Mouse (Mus musculus) ES-CJ7 (cell line): ENCODE data around the gene Sugt1.

Experiments
- DNase-seq: peaks from one replicate; pipeline ENCODE4 v3.0.0; 2011; ENCODE audit warnings: low read depth, low spot score

Gene Sugt1

DNA sequence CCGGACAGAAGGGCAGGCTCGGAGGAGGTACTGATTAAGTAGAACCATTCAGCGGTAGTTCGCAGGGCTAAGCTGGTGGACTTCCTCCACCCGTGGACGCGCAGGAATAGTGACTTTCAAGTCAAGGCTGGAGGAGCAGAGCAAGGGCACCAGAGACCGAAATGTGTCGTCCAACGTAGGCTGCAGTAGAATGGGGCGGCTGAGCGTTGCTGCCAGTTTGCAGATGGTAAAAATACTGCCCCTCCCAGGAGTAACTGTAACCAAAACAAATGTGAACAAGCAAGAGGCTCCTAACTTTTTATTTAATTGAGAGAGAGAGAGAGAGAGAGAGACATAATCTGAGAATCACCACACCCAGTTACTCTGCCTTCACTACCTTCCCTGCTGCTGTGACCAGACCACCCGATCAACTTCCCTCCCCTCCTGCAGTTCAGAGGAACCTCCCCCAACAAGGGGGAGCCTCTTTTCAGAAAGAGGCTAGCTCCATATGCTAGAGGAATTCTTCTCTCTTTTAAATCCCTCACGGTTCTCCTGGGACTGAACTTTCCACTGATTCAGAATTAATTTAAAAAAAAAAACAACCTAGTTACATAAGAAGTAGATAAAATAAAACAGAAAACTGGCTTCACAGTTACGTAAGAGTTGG lies 89.7 kb downstream of the Sugt1 start:
- DNase-seq: no peak

DNA sequence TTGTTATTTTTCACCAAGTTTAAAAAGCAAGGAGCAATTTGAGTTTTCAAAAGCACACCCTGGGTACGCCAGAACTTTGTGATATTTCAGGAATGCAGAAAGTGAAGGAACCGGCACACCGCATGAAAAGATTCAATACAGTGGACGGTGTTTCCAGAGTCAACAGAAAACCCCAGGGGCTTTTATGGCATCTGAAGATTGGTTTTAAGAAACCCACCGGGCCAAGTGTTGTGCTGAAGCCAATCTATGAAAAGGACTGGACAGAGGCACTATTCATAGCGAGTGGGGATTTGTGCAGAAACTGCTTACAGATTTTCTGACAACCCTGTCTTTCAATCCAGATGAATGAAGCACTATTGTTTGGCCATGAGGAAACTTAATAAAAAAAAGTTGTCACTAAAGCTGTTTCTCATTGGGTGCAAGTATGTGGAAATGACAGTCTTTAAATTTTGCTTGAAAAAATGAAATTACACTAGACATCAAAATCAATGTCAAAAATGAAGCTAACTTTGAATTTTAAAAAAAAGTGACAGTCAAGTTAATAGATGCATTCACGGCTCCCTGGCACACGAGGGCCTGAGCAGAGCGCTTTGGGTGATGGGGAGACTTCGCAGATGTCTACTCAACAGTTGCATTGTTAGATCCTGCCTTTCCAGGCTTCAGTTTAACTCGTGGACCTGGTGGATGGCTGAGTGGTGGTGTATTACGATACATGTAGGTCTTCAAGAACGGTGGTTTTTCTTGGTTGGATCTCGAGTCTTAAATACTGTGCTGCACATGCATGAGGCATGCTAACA lies 90.6 kb downstream of the Sugt1 start:
- DNase-seq: no peak

DNA sequence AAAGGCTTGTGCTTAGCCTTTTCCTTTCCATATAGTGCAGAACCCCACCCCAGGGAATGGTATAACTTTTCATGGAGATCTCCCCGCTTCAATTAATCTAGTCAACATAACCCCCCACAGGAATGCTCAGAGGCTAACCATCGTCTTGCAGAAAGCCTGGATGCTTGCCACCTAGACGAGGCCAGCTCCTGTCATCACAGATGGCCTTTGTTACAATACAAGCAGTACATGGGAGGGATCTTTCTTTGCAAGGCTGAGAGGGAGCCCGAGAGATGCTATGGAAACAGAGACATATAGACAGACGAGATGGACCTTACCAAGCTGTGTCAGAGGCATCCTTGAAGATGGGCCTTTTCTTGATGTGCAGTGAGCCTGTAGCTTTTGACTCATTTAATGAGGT lies 93.2 kb downstream of the Sugt1 start:
- no peak for DNase-seq
